Mouse (Mus musculus): ENCODE measurements at regions not wholly inside any gene's neighbourhood (a gene's known extent, or its start where the extent isn't known, plus 50 kb on each side); places are given as distances from the start of the nearest gene placed in this dataset.

DNA sequence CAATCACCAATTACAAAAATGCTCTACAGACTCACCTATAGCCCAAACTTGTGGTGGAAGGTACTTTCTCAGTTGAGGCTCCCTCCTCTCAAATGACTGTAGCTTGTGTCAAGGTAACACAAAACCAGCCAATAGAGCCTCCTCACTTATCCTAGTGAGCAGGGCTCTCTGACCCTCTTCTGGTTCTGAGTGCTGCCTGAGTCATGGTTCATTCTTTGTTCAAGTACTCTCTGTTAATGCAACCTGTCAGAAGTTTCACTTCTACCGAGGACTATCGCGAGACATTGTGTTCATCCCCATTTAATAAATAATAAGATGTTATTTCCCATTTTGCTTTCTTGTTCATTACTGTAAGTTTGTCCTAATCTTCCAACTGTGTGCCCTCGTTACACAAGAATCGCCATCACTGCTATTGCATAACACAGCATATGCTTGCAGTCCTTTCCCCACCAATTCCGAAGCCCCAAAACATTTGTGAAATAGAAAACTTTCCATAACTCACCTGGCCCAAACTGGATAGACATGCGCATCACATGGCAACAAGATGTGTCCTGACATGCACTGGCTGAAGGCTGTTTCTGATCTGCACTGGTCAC lies 59.6 kb upstream of the Nabp1 start:
- DNase-seq (ENCODE audit: low spot score in 2 of 2), result no peak

DNA sequence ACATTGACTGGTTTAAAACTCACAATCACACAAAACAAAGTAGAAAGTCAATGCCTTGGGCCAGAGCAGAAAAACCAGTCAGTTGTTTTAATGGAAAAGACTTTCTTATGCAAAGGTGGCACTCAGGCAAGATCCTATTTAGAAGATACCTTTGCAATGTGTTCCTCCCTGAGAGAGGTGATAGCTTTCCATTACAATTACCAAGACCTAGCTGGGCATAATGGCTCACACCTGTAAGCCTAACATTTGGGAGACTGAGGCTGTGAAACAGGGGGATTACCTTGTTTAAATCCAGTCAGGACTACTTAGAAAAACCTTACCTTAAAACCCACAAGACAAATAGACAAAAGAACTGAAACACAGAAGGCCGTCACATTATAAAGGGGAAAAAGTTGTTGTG lies 57.9 kb upstream of the Nabp1 start:
- DNase-seq (ENCODE audit: low spot score in 2 of 2), result no peak

DNA sequence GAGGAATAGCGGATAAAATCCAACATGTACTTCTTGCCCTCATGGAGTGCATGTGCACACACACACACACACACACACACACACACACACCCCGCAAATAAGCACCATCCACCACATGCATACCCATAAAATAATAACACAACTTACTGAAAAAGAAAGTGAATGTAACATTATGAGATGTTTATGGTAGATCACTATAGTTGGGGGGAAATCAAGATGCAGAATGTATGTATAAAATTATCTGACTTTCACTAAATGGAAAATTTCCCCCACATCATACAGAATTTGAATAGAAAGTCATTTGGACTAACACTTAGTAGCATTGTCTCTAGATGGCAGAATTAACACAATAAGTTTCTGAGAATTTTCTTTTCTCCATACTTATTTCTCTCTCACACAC lies 57.2 kb upstream of the Nabp1 start:
- no peak for DNase-seq (ENCODE audit: low spot score in 2 of 2)

DNA sequence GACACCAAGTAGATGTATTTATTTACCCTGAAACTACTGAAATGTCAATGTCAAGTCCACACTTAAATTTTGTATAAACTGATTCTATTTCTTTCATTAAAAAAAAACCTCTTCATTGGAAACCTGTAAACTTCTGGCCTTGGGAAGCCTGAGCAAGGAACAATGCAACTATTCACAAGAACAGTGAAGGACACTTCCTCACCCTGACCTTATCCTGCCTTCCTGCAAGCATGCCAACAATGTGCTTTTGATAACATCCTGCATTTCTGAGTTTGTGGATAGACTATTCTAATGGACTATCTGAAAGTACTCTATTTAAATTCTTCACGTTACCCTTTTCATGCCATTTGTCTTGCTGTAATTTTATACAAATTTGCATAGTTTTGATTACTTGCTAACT lies 53.1 kb upstream of the Nabp1 start:
- DNase-seq (ENCODE audit: low spot score in 2 of 2), result no peak

DNA sequence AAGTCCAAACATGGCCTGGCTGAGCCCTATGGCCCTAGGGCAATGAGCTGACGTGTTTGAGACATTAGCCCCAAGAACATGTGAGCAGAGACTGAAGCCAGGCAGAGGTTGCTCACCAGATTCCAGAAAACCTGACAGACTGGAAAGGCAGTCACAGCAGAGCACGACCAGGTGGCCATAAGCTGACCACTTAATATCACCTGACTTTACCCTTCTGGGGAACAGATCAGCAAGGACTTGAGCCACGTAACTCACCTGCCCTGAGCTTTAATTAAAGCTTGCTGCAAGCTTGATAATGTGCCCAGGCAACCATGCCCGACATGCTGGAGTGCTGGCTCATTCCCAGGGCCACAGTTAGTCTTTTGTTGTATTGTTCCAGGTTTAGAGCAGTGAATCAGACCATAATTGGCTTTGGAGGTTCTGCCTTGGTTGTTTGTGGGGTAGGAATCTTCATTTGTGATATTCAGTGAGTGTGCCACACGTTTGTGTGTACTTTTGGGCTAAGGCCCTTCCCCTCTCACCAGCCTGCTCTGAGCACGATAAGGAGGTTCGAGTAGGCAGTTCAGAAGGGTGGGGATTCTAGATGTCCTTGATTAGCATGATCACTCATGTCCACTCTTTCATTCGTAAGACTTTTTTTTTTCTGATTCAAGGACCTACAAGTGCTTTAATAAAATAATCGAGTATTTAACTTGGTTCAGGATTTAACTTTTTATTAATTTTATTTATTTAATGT lies 52.1 kb upstream of the Nabp1 start:
- no peak for DNase-seq (ENCODE audit: low spot score in 2 of 2)

DNA sequence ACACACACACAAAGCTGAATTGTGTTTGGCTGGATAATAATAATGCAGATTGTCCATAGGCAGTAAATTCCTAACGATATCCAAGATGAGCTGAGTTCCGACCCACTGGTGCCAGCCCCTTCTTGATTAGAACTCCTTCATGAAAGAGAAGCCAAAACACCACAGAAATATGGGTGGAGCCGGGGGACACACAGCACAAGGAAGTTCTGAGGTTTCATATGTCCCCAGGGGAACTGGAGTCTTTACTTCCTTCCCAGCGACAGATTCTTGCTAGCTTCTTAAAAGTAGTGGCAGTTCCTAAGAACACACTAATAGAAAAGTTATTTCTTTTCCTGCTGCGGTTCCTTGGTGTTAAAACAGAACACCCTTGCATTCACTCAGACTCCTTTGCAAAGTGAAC lies 51.4 kb upstream of the Nabp1 start:
- DNase-seq (ENCODE audit: low spot score in 2 of 2), result no peak

DNA sequence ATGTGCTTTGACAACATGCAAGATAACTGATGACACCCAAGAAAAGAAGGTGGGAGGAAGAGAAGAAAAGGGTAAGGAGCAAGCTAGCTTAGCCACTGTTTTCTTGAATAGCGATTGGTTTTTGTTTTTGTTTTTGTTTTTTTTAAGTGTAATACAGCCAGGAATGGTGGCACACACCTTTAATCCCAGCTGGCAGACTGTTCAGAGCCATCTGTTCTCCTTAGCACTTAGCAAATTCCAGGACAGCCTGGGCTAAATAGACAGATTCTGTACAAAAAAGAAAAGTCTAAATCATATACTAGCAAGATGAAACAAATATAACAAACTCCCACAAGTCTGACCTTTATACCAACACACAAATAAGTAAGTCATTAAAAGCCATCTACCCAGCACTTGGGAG lies 50.4 kb upstream of the Nabp1 start:
- DNase-seq (ENCODE audit: low spot score in 2 of 2), result no peak
